Mouse (Mus musculus) G1E (cell line): Measurements from ENCODE around the gene Slc30a7. TPM values are rescaled to one million over a fixed set of nuclear protein-coding genes. Genes with fewer than 3 reads are reported as not detected.

Experiments used
- ATAC-seq: 2 replicates; pipeline ENCODE4 v1.8.0; 2016; ENCODE audit warnings: mild to moderate bottlenecking; ENCODE audit not compliant: insufficient number of reproducible peaks, poor library complexity, low FRiP score, severe bottlenecking; ENCODE audit errors: extremely low read depth
- DNase-seq: peaks from one replicate; pipeline ENCODE4 v3.0.0; 2012; ENCODE audit warnings: low spot score
- H3K27me3 ChIP-seq: 2 replicates; pipeline ENCODE4 v1.6.1; 2012; ENCODE audit warnings: mild to moderate bottlenecking, low read length, inconsistent platforms; ENCODE audit not compliant: insufficient read depth
- H3K36me3 ChIP-seq: replicated peaks from 2 replicates; pipeline ENCODE3; 2012; ENCODE audit warnings: mild to moderate bottlenecking, inconsistent platforms
- H3K4me1 ChIP-seq: 2 replicates; pipeline ENCODE4 v1.6.1; 2012; ENCODE audit warnings: low read depth, low read length, inconsistent platforms, mixed read lengths; ENCODE audit not compliant: insufficient read depth
- H3K4me3 ChIP-seq: 2 replicates; pipeline ENCODE4 v1.5.1; 2012; ENCODE audit warnings: low read depth, mild to moderate bottlenecking, inconsistent platforms, low read length, moderate library complexity, mixed read lengths
- H3K9me3 ChIP-seq: replicated peaks from 2 replicates; pipeline ENCODE4 v1.6.1; 2012; ENCODE audit warnings: inconsistent platforms
- CTCF ChIP-seq: IDR thresholded peaks from 2 replicates; pipeline ENCODE4 v1.5.1; 2012; ENCODE audit warnings: low read depth, low read length, inconsistent platforms, mixed read lengths
- GATA1 ChIP-seq: IDR thresholded peaks from 2 replicates; pipeline ENCODE4 v1.6.1; 2012; ENCODE audit warnings: borderline replicate concordance, low read length, inconsistent platforms, mixed read lengths
- GATA2 ChIP-seq: IDR thresholded peaks from 2 replicates; pipeline ENCODE4 v1.6.1; 2012; ENCODE audit warnings: low read depth, low read length, inconsistent platforms, borderline replicate concordance
- POLR2AphosphoS5 ChIP-seq: IDR thresholded peaks from 2 replicates; pipeline ENCODE4 v1.6.1; 2012; ENCODE audit warnings: low read depth, low read length, inconsistent platforms; ENCODE audit not compliant: insufficient replicate concordance
- TAL1 ChIP-seq: conservative IDR thresholded peaks from 2 replicates; pipeline ENCODE4 v1.6.1; 2012; ENCODE audit warnings: low read depth, low read length, inconsistent platforms, mixed read lengths
- polyA plus RNA-seq: library from polyadenylated mRNA; stranded (reverse); fragments of >175 nt; gene quantifications from 2 replicates; pipeline ENCODE4 v1.2.3, GENCODE M21; 2012
- total RNA-seq, 2 experiments: library from RNA; stranded (forward) in 1 of 2; stranded (reverse) in 1 of 2; fragments of 200-1000 nt in 1 of 2; fragments of >200 nt in 1 of 2; fragmentation: Nextera tagmentation in 1 of 2; gene quantifications; 2 replicates each; pipeline ENCODE4 v1.2.3; 2014 to 2017

Slc30a7 gene
- 25.8 and 28.2 TPM in 2 replicates for total RNA-seq (2014; fragmentation: Nextera tagmentation)
- total RNA-seq (2017) = 29.9 and 38.4 TPM in 2 replicates
- polyA plus RNA-seq = 1.9 and 3.0 TPM in 2 replicates

- Histone ChIP-seq H3K36me3 (peaks cover 42% of the 10 kb centered on the region), H3K27me3 (no peaks in the 10 kb centered on the region), H3K4me1 (peaks cover 27% of the 10 kb centered on the region), H3K9me3 (no peaks in the 10 kb centered on the region), H3K4me3 (peak within 1 kb of the TSS; percentile 80)
- no peak for TF ChIP-seq POLR2AphosphoS5
- no peak for TF ChIP-seq CTCF
- TF ChIP-seq GATA1 = no peak
- TF ChIP-seq TAL1 = no peak
- TF ChIP-seq GATA2 = no peak
- peak; percentile 69 for ATAC-seq
- peak; percentile 72 for DNase-seq
Measured at GRCm38 (mm10) chr3:116006978-116007940, at the start of gene Slc30a7, which contains the start of gene Extl2. Slc30a7 (minus strand) TSS chr3:116007406. Extl2 (plus strand) TSS chr3:116007462.

DNA sequence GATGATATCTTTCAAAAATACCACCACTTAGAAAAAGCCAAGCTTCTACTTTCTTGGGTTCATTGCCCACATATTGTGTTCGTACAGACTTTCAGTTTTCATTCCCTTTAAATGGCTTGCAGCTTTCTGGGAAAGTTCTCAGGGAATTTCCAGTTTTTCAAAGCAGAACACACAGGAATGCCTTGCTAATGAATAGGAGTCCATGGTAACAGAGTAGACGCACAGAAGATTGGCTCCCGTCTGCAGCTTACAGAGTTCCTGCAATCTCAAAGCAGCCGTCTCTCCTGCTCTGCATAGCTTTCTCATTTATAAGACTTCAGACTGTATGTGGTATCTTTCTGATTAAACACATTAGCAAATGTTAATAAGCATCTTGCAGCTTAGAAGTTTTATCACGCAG, 39.8 kb upstream of the Slc30a7 start:
- Histone ChIP-seq H3K36me3 (no peaks in the 10 kb centered on the region), H3K27me3 (peaks cover 3% of the 10 kb centered on the region; the same call in 1 of the 2 replicates), H3K4me3 (no peak overlapping the region), H3K9me3 (no peaks in the 10 kb centered on the region), H3K4me1 (no peaks in the 10 kb centered on the region)
- no peak for TF ChIP-seq CTCF
- no peak for TF ChIP-seq GATA1
- no peak for TF ChIP-seq TAL1
- TF ChIP-seq GATA2 = no peak
- no peak for TF ChIP-seq POLR2AphosphoS5
- ATAC-seq (no peak), DNase-seq (no peak)

- DNase-seq (no peak), ATAC-seq (no peak)
- H3K36me3 ChIP-seq = no peaks in the 10 kb centered on the region
- no peak overlapping the region for H3K4me3 ChIP-seq
- no peaks in the 10 kb centered on the region for H3K9me3 ChIP-seq
- peaks cover 3% of the 10 kb centered on the region; the same call in 1 of the 2 replicates for H3K27me3 ChIP-seq
- H3K4me1 ChIP-seq = no peaks in the 10 kb centered on the region
- TF ChIP-seq TAL1 (no peak), GATA2 (no peak), GATA1 (no peak), CTCF (no peak), POLR2AphosphoS5 (no peak)
Measured at GRCm38 (mm10) chr3:116046000-116046399, 38.8 kb upstream of the Slc30a7 start.

DNA sequence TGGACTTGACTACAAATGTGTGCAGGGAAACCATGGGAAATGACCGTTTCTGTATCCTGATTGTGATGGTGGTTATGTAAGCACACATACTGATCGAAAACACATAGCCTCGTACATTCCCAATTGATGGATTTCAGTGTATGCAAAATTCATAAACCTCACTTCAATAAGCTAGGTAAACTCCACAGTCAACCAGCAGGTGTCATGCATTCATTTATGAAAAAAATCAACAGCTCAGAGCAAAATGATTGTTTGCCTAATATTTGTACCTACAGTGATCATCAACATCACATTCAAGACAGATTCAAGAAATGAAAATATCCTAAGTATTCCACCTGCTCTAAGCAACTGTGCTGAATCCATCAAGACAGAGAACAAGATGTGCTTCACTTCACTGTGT, 33.6 kb upstream of the Slc30a7 start:
- Histone ChIP-seq H3K27me3 (peaks cover 8% of the 10 kb centered on the region), H3K36me3 (no peaks in the 10 kb centered on the region), H3K4me1 (no peaks in the 10 kb centered on the region), H3K9me3 (no peaks in the 10 kb centered on the region), H3K4me3 (no peak overlapping the region)
- ATAC-seq (no peak), DNase-seq (no peak)
- TF ChIP-seq POLR2AphosphoS5 (no peak), GATA2 (no peak), CTCF (no peak), GATA1 (no peak), TAL1 (no peak)

GRCm38 (mm10) chr3:116033871-116034222, 26.6 kb upstream of the Slc30a7 start:
- DNase-seq (no peak), ATAC-seq (no peak)
- TF ChIP-seq GATA1 = no peak
- TF ChIP-seq POLR2AphosphoS5 = no peak
- no peak for TF ChIP-seq TAL1
- TF ChIP-seq CTCF = no peak
- TF ChIP-seq GATA2 = no peak
- Histone ChIP-seq H3K27me3 (peaks cover 8% of the 10 kb centered on the region; the same call in 1 of the 2 replicates), H3K36me3 (peaks cover 3% of the 10 kb centered on the region), H3K4me1 (no peaks in the 10 kb centered on the region), H3K9me3 (no peaks in the 10 kb centered on the region), H3K4me3 (no peak overlapping the region)

- H3K4me3 ChIP-seq = no peak overlapping the region
- DNase-seq (no peak), ATAC-seq (no peak)
- peaks cover 8% of the 10 kb centered on the region; the same call in 1 of the 2 replicates for H3K27me3 ChIP-seq
- H3K36me3 ChIP-seq = peaks cover 8% of the 10 kb centered on the region
- H3K9me3 ChIP-seq = no peaks in the 10 kb centered on the region
- TF ChIP-seq POLR2AphosphoS5 = no peak
- TF ChIP-seq TAL1 = no peak
- TF ChIP-seq CTCF = no peak
- no peak for TF ChIP-seq GATA2
- TF ChIP-seq GATA1 = no peak
- H3K4me1 ChIP-seq = no peaks in the 10 kb centered on the region
Measured at GRCm38 (mm10) chr3:116033218-116033870, 26.1 kb upstream of the Slc30a7 start.
